Mouse (Mus musculus): Measurements from ENCODE around the gene Cntfr. TPM values are rescaled to one million over a fixed set of nuclear protein-coding genes. Genes with fewer than 3 reads are reported as not detected.

The Cntfr gene
- polyA plus RNA-seq, 1 experiment from 2014 or later = 32.8 TPM

DNA sequence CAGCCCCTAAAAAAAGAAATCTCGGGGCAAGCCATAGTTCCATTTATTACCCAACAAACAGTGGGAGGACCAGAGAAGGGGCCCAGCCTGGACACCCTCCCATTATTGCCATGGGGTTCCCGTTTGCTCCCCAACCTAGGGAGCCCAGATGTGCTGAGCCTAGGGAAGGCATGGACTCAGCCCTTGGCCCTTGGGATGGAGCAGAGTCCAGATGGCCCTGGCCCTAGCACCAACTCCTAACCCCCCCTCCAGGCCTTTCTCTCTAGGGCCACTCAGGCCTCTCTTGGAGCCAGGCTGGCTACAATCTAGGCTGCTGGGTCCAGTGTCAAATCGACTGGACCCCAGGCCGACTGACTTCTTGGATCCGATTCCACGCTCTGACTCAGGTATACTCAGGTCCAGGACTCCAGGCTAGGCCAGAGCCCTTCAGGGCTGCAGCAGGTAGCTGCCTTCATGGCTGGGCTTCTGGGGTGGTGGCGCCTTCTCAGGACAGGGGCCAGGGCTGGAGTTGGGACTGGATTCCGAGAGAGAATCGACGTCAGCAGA lies 58.6 kb downstream of the Cntfr start:
- H3K4me1 ChIP-seq = peaks cover 46% of the 10 kb centered on the region
- H3K9ac ChIP-seq = peak overlapping the region; percentile 96
- H3K27me3 ChIP-seq (replicated peaks) = no peaks in the 10 kb centered on the region
- H3K4me3 ChIP-seq = no peak overlapping the region; the same call in 1 of the 2 replicates
- 87% methylated on average over 10 of the region's 10 CpGs for WGBS
- peak overlapping the region; percentile 77 for H3K4me2 ChIP-seq (replicated peaks)
- ATAC-seq (ENCODE audit: low FRiP score, low read depth) = no peak
- peaks cover 10% of the 10 kb centered on the region for H3K36me3 ChIP-seq
- no peaks in the 10 kb centered on the region for H3K9me3 ChIP-seq
- no peak overlapping the region for H3K27ac ChIP-seq

DNA sequence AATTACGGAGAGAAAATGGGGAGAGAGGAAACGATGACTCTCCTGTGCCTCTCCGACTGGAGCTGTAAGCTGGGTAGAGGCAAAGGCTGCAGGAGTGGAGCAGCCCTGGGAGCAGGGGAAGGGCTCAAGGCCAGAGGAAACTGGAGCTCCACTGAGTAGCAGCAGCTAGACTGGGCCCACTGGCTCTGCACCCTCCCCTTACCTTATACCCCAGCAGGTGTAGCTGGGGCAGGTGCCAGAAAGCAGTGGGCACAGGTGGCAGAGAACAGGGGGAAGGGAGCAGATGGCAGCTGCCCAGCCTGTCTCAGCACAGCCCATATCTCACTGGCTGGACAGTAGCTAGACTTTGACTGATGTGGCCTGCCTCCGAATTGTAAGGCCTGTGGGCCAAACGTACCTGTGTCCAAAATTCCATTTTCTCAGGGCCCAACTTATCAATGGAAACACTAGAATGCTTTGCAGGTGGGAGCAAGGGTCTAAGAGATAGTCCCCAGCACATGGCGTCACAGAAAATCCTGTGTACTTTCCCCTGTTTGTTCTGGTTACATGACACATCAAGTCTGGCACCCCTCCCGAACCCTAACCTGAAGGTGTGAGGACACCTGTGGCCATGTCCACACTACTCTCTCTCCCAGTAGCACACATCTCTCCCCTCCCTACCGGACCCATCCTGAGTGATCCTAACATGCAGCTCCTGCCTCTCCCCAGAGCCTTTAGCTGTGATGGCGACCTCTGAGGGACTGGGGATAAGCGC lies 59.8 kb downstream of the Cntfr start:
- H3K4me3 ChIP-seq = no peak overlapping the region
- ATAC-seq (ENCODE audit: low FRiP score, low read depth) = no peak
- H3K27ac ChIP-seq = no peak overlapping the region
- H3K9ac ChIP-seq = peak overlapping the region; percentile 3; the same call in 1 of the 2 replicates
- 75% methylated on average over 10 of the region's 10 CpGs for WGBS
- no peaks in the 10 kb centered on the region for H3K9me3 ChIP-seq
- H3K36me3 ChIP-seq = peaks cover 10% of the 10 kb centered on the region
- H3K4me1 ChIP-seq = peaks cover 53% of the 10 kb centered on the region
- H3K4me2 ChIP-seq (replicated peaks) = peak overlapping the region; percentile 77; the same call in 1 of the 2 replicates
- no peaks in the 10 kb centered on the region for H3K27me3 ChIP-seq (replicated peaks)

DNA sequence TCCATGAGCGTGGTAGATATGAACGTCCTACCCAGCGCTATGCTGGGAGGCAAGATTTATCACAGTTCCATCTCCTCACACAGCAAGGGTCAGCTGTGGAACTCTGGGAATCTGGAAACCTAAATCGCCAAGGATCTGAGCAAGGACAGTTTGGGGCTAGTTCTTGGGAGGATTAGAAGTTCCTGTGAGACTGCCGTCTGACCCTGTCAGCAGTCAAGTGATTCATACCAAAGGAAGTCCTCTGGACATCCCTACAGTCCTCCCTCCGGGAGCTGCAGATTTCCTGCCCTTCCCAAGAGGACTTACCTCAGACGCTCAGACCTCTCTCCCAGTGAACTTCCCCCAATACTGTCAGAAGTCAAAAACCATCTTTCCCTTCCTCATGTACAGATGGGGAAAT lies 60.5 kb downstream of the Cntfr start:
- 35% methylated on average over 7 of the region's 7 CpGs for WGBS
- peaks cover 60% of the 10 kb centered on the region for H3K4me1 ChIP-seq
- peaks cover 10% of the 10 kb centered on the region for H3K36me3 ChIP-seq
- H3K27me3 ChIP-seq (replicated peaks) = no peaks in the 10 kb centered on the region
- no peak overlapping the region; the same call in 1 of the 2 replicates for H3K9ac ChIP-seq
- H3K4me2 ChIP-seq (replicated peaks) = peak overlapping the region; percentile 33
- H3K27ac ChIP-seq = 0 out of 2 replicates have a peak overlapping the region, but pooled peaks have one; percentile 42
- H3K9me3 ChIP-seq = no peaks in the 10 kb centered on the region
- H3K4me3 ChIP-seq = no peak overlapping the region
- no peak for ATAC-seq (ENCODE audit: low FRiP score, low read depth)

DNA sequence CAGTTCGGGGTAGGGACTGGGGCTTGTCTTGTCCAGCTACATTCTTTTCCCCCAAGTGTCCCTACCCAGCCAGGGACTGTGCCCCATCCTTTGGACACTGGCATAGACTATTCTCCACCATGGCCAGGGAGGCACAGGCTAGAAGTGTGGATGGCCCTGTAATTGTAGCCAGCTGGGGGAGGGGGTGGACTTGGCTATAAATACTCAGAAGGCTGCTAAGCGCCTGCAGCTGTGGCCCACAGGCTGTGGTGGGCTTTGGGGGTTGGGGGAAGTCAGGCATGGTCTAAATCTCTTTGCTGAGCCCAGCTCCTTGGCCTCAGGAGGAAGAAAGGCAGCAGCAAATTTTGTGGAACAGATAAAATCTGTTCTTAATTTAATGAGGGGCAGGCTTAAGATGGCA lies 61.0 kb downstream of the Cntfr start:
- H3K27me3 ChIP-seq (replicated peaks) = no peaks in the 10 kb centered on the region
- ATAC-seq (ENCODE audit: low FRiP score, low read depth) = no peak
- H3K36me3 ChIP-seq = peaks cover 10% of the 10 kb centered on the region
- H3K9me3 ChIP-seq = no peaks in the 10 kb centered on the region
- WGBS = 46% methylated on average over 2 of the region's 2 CpGs
- no peak overlapping the region for H3K4me3 ChIP-seq
- H3K4me2 ChIP-seq (replicated peaks) = peak overlapping the region; percentile 33
- peak overlapping the region; percentile 42; the same call in 1 of the 2 replicates for H3K27ac ChIP-seq
- 0 out of 2 replicates have a peak overlapping the region, but pooled peaks have one; percentile 13 for H3K9ac ChIP-seq
- H3K4me1 ChIP-seq = peaks cover 65% of the 10 kb centered on the region

DNA sequence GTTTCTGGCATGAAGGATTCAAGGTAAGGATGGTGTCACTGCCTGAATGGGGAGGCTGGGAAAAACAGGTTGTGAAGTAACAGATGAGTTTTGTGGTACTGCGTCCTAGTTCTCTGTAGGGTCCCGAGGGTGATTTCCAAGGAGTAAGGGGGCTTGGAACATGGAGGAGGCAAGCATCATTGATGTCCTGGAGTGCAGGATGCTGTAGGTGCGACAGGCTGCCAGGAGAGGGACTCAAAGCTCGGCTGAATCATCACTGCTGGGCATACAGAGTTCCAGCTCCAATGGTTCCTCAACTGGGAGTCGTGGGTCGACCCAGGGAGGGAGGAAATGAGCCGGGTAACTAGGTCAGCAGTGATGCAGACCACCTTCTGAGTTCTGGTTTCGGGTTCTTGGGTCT lies 61.7 kb downstream of the Cntfr start:
- Histone ChIP-seq H3K9ac (no peak overlapping the region), H3K4me1 (peaks cover 67% of the 10 kb centered on the region), H3K9me3 (no peaks in the 10 kb centered on the region), H3K4me2 (replicated peaks) (no peak overlapping the region), H3K36me3 (peaks cover 10% of the 10 kb centered on the region), H3K4me3 (no peak overlapping the region), H3K27ac (no peak overlapping the region), H3K27me3 (replicated peaks) (no peaks in the 10 kb centered on the region)
- ATAC-seq (ENCODE audit: low FRiP score, low read depth) = no peak
- 73% methylated on average over 8 of the region's 8 CpGs for WGBS

DNA sequence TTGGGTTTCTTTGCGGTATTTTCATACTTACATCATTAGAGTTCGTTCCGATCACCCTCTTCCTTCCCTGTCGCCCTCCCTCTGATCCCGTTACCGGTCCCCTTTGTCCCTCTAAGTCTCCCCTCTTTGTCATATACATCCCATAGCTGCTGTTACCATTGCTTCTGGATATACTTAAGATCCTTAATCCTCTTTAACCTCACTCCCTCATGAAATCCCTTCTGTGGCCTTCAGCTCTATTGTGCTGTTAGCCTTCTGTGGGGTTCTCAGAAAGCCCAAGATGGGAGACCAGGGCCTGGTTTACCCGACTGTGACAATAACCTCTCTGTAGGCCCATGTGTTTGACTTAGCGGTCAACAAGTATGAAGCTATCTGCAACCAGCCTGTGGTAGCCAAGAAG lies 62.3 kb downstream of the Cntfr start:
- H3K36me3 ChIP-seq = peaks cover 10% of the 10 kb centered on the region
- H3K27me3 ChIP-seq (replicated peaks) = no peaks in the 10 kb centered on the region
- H3K4me1 ChIP-seq = peaks cover 73% of the 10 kb centered on the region
- 94% methylated on average over 8 of the region's 8 CpGs for WGBS
- no peak overlapping the region for H3K4me3 ChIP-seq
- no peak overlapping the region for H3K4me2 ChIP-seq (replicated peaks)
- ATAC-seq (ENCODE audit: low FRiP score, low read depth) = no peak
- H3K9ac ChIP-seq = no peak overlapping the region
- no peaks in the 10 kb centered on the region for H3K9me3 ChIP-seq
- H3K27ac ChIP-seq = no peak overlapping the region

DNA sequence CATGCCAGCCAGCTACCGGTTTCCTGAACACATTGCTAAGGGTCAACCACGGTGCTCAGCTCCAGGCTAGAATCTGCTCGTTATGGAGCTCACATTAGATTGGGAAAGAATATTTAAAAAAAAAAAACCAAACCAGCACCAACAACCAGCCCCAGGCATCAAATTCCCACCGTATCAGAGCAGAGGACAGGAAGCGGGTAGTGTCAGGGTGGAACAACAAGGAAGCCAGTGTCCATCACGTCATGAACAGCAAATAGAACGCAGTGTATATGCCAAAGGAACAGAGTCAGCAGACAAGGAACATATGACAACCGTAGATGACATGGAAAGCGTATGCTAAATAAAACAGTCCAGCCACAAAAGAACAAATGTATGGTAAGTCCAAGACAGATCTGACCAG lies 63.9 kb downstream of the Cntfr start:
- no peaks in the 10 kb centered on the region for H3K27me3 ChIP-seq (replicated peaks)
- ATAC-seq (ENCODE audit: low FRiP score, low read depth) = no peak
- peaks cover 9% of the 10 kb centered on the region for H3K36me3 ChIP-seq
- no peaks in the 10 kb centered on the region for H3K9me3 ChIP-seq
- H3K4me2 ChIP-seq (replicated peaks) = no peak overlapping the region
- H3K4me1 ChIP-seq = peaks cover 76% of the 10 kb centered on the region
- no peak overlapping the region for H3K9ac ChIP-seq
- H3K27ac ChIP-seq = no peak overlapping the region
- no peak overlapping the region for H3K4me3 ChIP-seq
- WGBS = 85% methylated on average over 9 of the region's 9 CpGs

DNA sequence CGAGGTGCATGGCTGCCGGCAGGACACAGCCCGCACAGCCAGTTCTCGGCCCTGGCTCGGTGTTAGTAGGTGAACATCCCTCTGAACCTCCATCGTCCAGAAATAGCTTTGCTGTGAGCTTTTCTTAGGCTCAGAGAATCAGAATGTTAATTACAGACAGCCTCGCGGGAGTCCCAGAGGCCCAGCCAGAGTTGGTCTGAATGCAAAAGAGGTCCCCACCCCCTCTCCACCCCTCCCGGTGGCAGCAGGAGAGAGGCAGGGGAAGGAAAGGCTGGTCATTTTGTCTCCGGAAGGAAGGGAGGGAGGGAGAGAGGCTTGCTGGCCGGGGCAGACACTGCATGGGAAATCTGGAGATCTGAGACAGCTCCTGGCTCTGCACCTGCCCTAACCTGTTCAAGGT lies 65.5 kb downstream of the Cntfr start:
- H3K27ac ChIP-seq = no peak overlapping the region
- WGBS = 2% methylated on average over 11 of the region's 11 CpGs
- H3K36me3 ChIP-seq = no peaks in the 10 kb centered on the region
- H3K27me3 ChIP-seq (replicated peaks) = no peaks in the 10 kb centered on the region
- no peak overlapping the region for H3K4me3 ChIP-seq
- ATAC-seq (ENCODE audit: low FRiP score, low read depth) = peak; percentile 26; the same call in 1 of the 2 replicates
- peak overlapping the region; percentile 42; the same call in 1 of the 2 replicates for H3K9ac ChIP-seq
- no peaks in the 10 kb centered on the region for H3K9me3 ChIP-seq
- H3K4me1 ChIP-seq = peaks cover 71% of the 10 kb centered on the region
- H3K4me2 ChIP-seq (replicated peaks) = peak overlapping the region; percentile 45

DNA sequence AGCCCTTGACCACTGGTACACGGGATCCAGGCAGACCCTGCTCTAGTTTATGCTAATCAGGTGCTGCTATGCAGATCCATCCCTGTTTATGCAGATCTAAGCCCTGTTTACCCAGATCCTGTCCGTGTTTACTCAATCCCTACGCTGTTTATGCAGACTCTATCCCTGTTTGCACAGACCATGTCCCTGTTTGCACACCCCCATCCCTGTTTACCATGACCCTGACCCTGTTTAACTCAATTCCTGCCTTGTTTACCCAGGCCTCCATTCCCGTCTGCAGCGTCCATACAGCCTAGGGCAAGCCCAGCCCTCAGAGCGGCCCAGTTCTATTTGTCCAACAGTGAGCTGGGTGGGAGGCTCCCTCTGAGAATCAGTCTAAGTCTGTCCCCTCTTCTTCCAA lies 66.7 kb downstream of the Cntfr start:
- WGBS = 35% methylated on average over 6 of the region's 6 CpGs
- Histone ChIP-seq H3K9ac (no peak overlapping the region), H3K9me3 (no peaks in the 10 kb centered on the region), H3K27me3 (replicated peaks) (0 out of 2 replicates have a peak, but pooled peaks cover 2% of the 10 kb centered on the region), H3K4me2 (replicated peaks) (no peak overlapping the region), H3K4me3 (no peak overlapping the region), H3K27ac (no peak overlapping the region), H3K36me3 (no peaks in the 10 kb centered on the region), H3K4me1 (peaks cover 59% of the 10 kb centered on the region)
- no peak for ATAC-seq (ENCODE audit: low FRiP score, low read depth)

DNA sequence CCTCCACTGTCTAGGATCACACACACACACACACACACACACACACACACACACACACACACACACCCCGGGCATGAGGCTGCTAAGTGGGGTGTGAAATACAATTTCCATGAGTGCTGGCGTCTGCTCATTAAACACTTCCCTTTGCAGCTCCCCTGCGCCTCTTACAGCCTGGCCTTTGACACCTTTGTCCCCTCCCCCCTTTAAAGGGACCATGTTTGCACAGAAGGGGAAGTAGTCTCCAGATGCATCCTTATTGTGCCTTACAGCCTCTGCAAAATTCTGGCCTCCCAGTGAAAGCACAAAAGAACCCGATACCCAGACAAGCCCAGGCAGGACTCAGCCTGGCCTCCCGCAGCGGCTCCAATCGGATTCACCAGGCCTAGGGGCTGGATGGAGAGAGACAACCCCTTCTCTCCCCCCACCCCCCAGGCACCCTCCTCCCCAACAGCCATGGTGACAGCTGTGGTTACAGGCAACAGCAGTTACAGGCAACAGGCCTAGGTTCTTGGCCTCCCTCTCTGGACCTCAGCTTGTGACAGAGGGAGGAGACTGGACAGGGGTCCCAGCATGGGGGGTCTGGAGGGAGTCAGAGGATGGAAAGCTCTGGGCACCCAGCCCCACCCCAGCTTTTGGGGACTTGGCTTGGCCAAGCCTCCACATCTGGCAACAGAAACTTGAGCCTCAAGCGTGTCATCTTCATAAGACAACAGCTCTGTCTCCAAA lies 68.5 kb downstream of the Cntfr start:
- 9% methylated on average over 8 of the region's 8 CpGs for WGBS
- Histone ChIP-seq H3K36me3 (no peaks in the 10 kb centered on the region), H3K4me2 (replicated peaks) (peak overlapping the region; percentile 27), H3K27me3 (replicated peaks) (0 out of 2 replicates have a peak, but pooled peaks cover 10% of the 10 kb centered on the region), H3K4me1 (peaks cover 58% of the 10 kb centered on the region), H3K9ac (peak overlapping the region; percentile 21; the same call in 1 of the 2 replicates), H3K27ac (peak overlapping the region; percentile 76), H3K9me3 (no peaks in the 10 kb centered on the region), H3K4me3 (no peak overlapping the region)
- peak; percentile 71 for ATAC-seq (ENCODE audit: low FRiP score, low read depth)

DNA sequence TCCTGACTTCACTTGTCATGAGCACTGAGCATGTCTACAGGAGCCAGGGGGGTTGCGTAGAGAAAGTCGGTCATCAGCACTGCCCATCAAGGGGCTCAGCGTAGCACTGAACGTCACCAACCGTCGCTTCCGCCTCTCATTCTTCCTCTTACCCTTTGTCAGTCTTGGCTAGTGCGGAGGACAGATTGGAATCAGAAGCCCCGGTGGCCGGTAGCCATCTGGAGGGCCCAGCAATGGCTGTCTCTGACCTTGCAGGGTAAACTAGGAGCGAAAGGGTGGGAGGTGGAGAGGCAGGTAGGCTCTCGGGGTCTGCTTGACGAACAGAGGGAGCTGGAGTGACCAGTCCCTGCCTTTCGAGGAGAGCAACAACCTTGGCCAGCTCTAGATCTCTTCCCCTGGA lies 74.8 kb downstream of the Cntfr start:
- ATAC-seq (ENCODE audit: low FRiP score, low read depth) = no peak
- 87% methylated on average over 14 of the region's 14 CpGs for WGBS
- Histone ChIP-seq H3K4me1 (peaks cover 11% of the 10 kb centered on the region), H3K9ac (no peak overlapping the region), H3K27ac (no peak overlapping the region), H3K4me2 (replicated peaks) (no peak overlapping the region), H3K9me3 (no peaks in the 10 kb centered on the region), H3K27me3 (replicated peaks) (0 out of 2 replicates have a peak, but pooled peaks cover 12% of the 10 kb centered on the region), H3K36me3 (no peaks in the 10 kb centered on the region), H3K4me3 (no peak overlapping the region)

Data from neural tube, embryonic 12.5 days (tissue).